Mouse (Mus musculus) forebrain, embryonic 16.5 days (tissue): Measurements from ENCODE around the gene Slc25a31. TPM values are rescaled to one million over a fixed set of nuclear protein-coding genes. Genes with fewer than 3 reads are reported as not detected.

Experiments
- ATAC-seq: fragments of 200-750 bp; cut with Nextera tagmentation; 2 replicates; pipeline ENCODE4 v1.8.0; 2017; ENCODE audit warnings: mild to moderate bottlenecking, moderate library complexity
- H3K27ac ChIP-seq: fragments of 300-500 bp; sonication (generic); 2 replicates; pipeline ENCODE4 v1.5.1; 2014; ENCODE audit warnings: low read length, control low read depth
- H3K27me3 ChIP-seq: fragments of 300-500 bp; sonication (generic); replicated peaks from 2 replicates; pipeline ENCODE4 v1.6.1; 2014; ENCODE audit warnings: low read length; ENCODE audit not compliant: control insufficient read depth, insufficient read depth
- H3K36me3 ChIP-seq: fragments of 300-500 bp; sonication (generic); 2 replicates; pipeline ENCODE4 v1.6.1; 2014; ENCODE audit not compliant: control insufficient read depth, insufficient read depth
- H3K4me1 ChIP-seq: fragments of 300-500 bp; sonication (generic); replicated peaks from 2 replicates; pipeline ENCODE4 v1.6.1; 2014; ENCODE audit warnings: low read length; ENCODE audit not compliant: control insufficient read depth, insufficient read depth
- H3K4me2 ChIP-seq: fragments of 300-500 bp; sonication (generic); 2 replicates; pipeline ENCODE4 v1.6.1; 2014; ENCODE audit warnings: mild to moderate bottlenecking, low read length, control low read depth
- H3K4me3 ChIP-seq: fragments of 300-500 bp; sonication (generic); replicated peaks from 2 replicates; pipeline ENCODE4 v1.5.1; 2014; ENCODE audit warnings: mild to moderate bottlenecking, low read length, control low read depth
- H3K9ac ChIP-seq: fragments of 300-500 bp; sonication (generic); replicated peaks from 2 replicates; pipeline ENCODE4 v1.6.1; 2014; ENCODE audit warnings: low read depth, low read length, control low read depth
- H3K9me3 ChIP-seq: fragments of 300-500 bp; sonication (generic); 2 replicates; pipeline ENCODE4 v1.6.1; 2016; ENCODE audit warnings: low read length; ENCODE audit not compliant: control insufficient read depth
- WGBS: fragments of 180-500 bp; shearing (Covaris S2); extraction: QIAGEN DNeasy Blood & Tissue Kit; methylation state at CpG from one replicate; pipeline ENCODE4 v1.1.7; 2014; 5-methylcytosine and 5-hydroxymethylcytosine counted together
- polyA plus RNA-seq: library from polyadenylated mRNA; unstranded; fragments of >200 nt; fragmentation: Nextera tagmentation; extraction: Ambion mirVana; gene quantifications from 2 replicates; pipeline ENCODE4 v1.2.1, GENCODE M21; 2015

The Slc25a31 gene
- polyA plus RNA-seq, 1 experiment from 2014 or later, result 0.13 TPM

GRCm38 (mm10) chr3:40682404-40682803 lies 26.3 kb upstream of the Slc25a31 start:
- no peak for ATAC-seq
- H3K9me3 ChIP-seq, result no peaks in the 10 kb centered on the region
- no peak overlapping the region for H3K4me3 ChIP-seq
- H3K27ac ChIP-seq, result no peak overlapping the region
- no peaks in the 10 kb centered on the region for H3K36me3 ChIP-seq
- H3K9ac ChIP-seq, result no peak overlapping the region
- H3K4me2 ChIP-seq, result no peak overlapping the region
- 18% methylated on average over 11 of the region's 11 CpGs for WGBS
- no peaks in the 10 kb centered on the region for H3K27me3 ChIP-seq
- peaks cover 16% of the 10 kb centered on the region for H3K4me1 ChIP-seq

- Histone ChIP-seq H3K36me3 (no peaks in the 10 kb centered on the region), H3K27ac (no peak overlapping the region), H3K4me2 (no peak overlapping the region), H3K9me3 (no peaks in the 10 kb centered on the region), H3K9ac (no peak overlapping the region), H3K4me3 (no peak overlapping the region), H3K4me1 (peaks cover 15% of the 10 kb centered on the region), H3K27me3 (no peaks in the 10 kb centered on the region)
- ATAC-seq, result no peak
- WGBS, result 78% methylated on average over 18 of the region's 18 CpGs
Measured at GRCm38 (mm10) chr3:40683171-40683570, 25.5 kb upstream of the Slc25a31 start.

- no peak overlapping the region for H3K27ac ChIP-seq
- no peaks in the 10 kb centered on the region for H3K27me3 ChIP-seq
- H3K36me3 ChIP-seq, result no peaks in the 10 kb centered on the region
- no peak overlapping the region for H3K9ac ChIP-seq
- H3K4me2 ChIP-seq, result no peak overlapping the region
- peaks cover 9% of the 10 kb centered on the region for H3K4me1 ChIP-seq
- H3K9me3 ChIP-seq, result no peaks in the 10 kb centered on the region
- 11% methylated on average over 3 of the region's 3 CpGs for WGBS
- ATAC-seq, result peak; percentile 47
- H3K4me3 ChIP-seq, result no peak overlapping the region
Measured at GRCm38 (mm10) chr3:40685855-40686515, 22.7 kb upstream of the Slc25a31 start.

- H3K4me1 ChIP-seq, result peaks cover 9% of the 10 kb centered on the region
- no peaks in the 10 kb centered on the region for H3K9me3 ChIP-seq
- WGBS, result 9% methylated on average over 9 of the region's 9 CpGs
- peak; percentile 53; the same call in 1 of the 2 replicates for ATAC-seq
- no peak overlapping the region for H3K4me3 ChIP-seq
- no peak overlapping the region for H3K4me2 ChIP-seq
- H3K36me3 ChIP-seq, result no peaks in the 10 kb centered on the region
- H3K27ac ChIP-seq, result no peak overlapping the region
- no peaks in the 10 kb centered on the region for H3K27me3 ChIP-seq
- no peak overlapping the region for H3K9ac ChIP-seq
Measured at GRCm38 (mm10) chr3:40686836-40687235, 21.8 kb upstream of the Slc25a31 start.

GRCm38 (mm10) chr3:40687588-40687987 lies 21.1 kb upstream of the Slc25a31 start:
- Histone ChIP-seq H3K36me3 (no peaks in the 10 kb centered on the region), H3K9me3 (no peaks in the 10 kb centered on the region), H3K4me3 (no peak overlapping the region), H3K27me3 (no peaks in the 10 kb centered on the region), H3K4me2 (no peak overlapping the region), H3K27ac (no peak overlapping the region), H3K9ac (no peak overlapping the region), H3K4me1 (peaks cover 9% of the 10 kb centered on the region)
- 80% methylated on average over 3 of the region's 3 CpGs for WGBS
- no peak for ATAC-seq

GRCm38 (mm10) chr3:40691566-40691965 lies 17.1 kb upstream of the Slc25a31 start:
- H3K4me1 ChIP-seq, result no peaks in the 10 kb centered on the region
- no peak for ATAC-seq
- H3K27me3 ChIP-seq, result no peaks in the 10 kb centered on the region
- H3K27ac ChIP-seq, result no peak overlapping the region
- no peak overlapping the region for H3K4me2 ChIP-seq
- H3K9ac ChIP-seq, result no peak overlapping the region
- H3K9me3 ChIP-seq, result no peaks in the 10 kb centered on the region
- WGBS, result 84% methylated on average over 6 of the region's 6 CpGs
- no peaks in the 10 kb centered on the region for H3K36me3 ChIP-seq
- no peak overlapping the region for H3K4me3 ChIP-seq

GRCm38 (mm10) chr3:40693435-40693834 lies 15.2 kb upstream of the Slc25a31 start:
- Histone ChIP-seq H3K27me3 (no peaks in the 10 kb centered on the region), H3K36me3 (no peaks in the 10 kb centered on the region), H3K4me1 (no peaks in the 10 kb centered on the region), H3K9me3 (no peaks in the 10 kb centered on the region), H3K4me2 (no peak overlapping the region), H3K4me3 (no peak overlapping the region), H3K9ac (no peak overlapping the region), H3K27ac (no peak overlapping the region)
- ATAC-seq, result no peak
- WGBS, result 85% methylated on average over 10 of the region's 10 CpGs

- WGBS, result 90% methylated on average over 7 of the region's 7 CpGs
Measured at GRCm38 (mm10) chr3:40693960-40694359, 14.7 kb upstream of the Slc25a31 start.

GRCm38 (mm10) chr3:40694438-40694837 lies 14.2 kb upstream of the Slc25a31 start:
- H3K27me3 ChIP-seq, result no peaks in the 10 kb centered on the region
- H3K4me1 ChIP-seq, result no peaks in the 10 kb centered on the region
- 60% methylated on average over 2 of the region's 2 CpGs for WGBS
- no peak overlapping the region for H3K4me2 ChIP-seq
- no peaks in the 10 kb centered on the region for H3K36me3 ChIP-seq
- no peak overlapping the region for H3K4me3 ChIP-seq
- no peaks in the 10 kb centered on the region for H3K9me3 ChIP-seq
- ATAC-seq, result no peak
- no peak overlapping the region for H3K9ac ChIP-seq
- no peak overlapping the region for H3K27ac ChIP-seq

More at GRCm38 (mm10) chr3:40693960-40694359, 14.7 kb upstream of the Slc25a31 start:
- H3K9ac ChIP-seq, result no peak overlapping the region
- no peaks in the 10 kb centered on the region for H3K4me1 ChIP-seq
- H3K9me3 ChIP-seq, result no peaks in the 10 kb centered on the region
- H3K27ac ChIP-seq, result no peak overlapping the region
- no peaks in the 10 kb centered on the region for H3K27me3 ChIP-seq
- ATAC-seq, result no peak
- no peak overlapping the region for H3K4me3 ChIP-seq
- no peaks in the 10 kb centered on the region for H3K36me3 ChIP-seq
- H3K4me2 ChIP-seq, result no peak overlapping the region

GRCm38 (mm10) chr3:40695162-40695561 lies 13.5 kb upstream of the Slc25a31 start:
- Histone ChIP-seq H3K4me1 (no peaks in the 10 kb centered on the region), H3K9me3 (no peaks in the 10 kb centered on the region), H3K27ac (no peak overlapping the region), H3K9ac (no peak overlapping the region), H3K4me3 (no peak overlapping the region), H3K4me2 (no peak overlapping the region), H3K27me3 (no peaks in the 10 kb centered on the region), H3K36me3 (no peaks in the 10 kb centered on the region)
- 100% methylated on average over 2 of the region's 2 CpGs for WGBS
- ATAC-seq, result no peak
